Mouse (Mus musculus) heart, adult 8-10 months (tissue): ENCODE measurements around the gene Panx2. TPM values are rescaled to one million over a fixed set of nuclear protein-coding genes. Genes with fewer than 3 reads are reported as not detected.

Experiments
- DNase-seq: peaks from one replicate; pipeline ENCODE4 v3.0.0; 2022; ENCODE audit warnings: low spot score
- total RNA-seq, 4 experiments: library from RNA; stranded (reverse); gene quantifications; 2 replicates each; pipeline ENCODE4 v1.2.4; 2022

The Panx2 gene
- total RNA-seq, 4 experiments from 2014 or later: 1.1 to 2.1 (median 1.7) TPM

DNA sequence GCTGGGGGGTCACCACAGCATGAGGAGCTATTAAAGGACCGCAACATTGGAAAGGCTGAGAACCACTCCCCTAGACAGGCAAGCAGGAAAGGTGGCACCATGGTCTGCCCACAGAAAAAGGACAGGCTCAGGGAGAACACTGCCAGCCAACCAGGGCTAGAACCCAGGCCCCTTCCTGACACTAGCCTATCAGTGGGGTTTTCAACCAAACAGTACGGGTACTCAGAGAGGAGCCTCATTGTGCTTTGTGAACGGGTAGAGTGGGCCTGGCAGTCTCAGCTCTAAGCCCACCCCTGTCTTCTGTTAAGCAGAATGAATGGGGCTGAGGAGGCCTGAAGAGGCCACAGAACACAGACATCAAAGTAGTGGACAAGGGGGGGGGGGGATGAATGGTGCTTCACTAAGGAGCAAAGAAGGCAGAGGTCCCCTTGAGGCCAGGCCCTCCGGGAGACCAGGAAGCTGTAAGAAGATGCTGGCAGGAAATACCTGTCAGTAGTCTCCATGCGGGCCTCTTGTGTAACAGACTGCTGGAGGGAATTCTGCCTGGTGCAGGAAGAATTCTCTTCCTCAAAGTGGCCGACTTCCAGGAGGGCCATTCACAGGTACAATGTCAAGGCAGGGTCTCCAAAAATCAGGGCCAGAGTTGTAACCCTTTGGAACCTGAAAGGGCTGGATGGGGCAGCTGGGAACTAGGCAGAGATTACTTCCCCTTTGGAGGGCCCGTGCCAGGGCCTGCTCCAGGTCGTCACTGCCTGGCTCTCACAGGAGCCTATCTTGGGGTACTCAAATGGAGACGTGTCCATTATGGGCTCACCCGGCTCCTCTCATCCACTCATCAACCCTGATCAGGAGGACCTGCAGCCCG, 15.3 kb downstream of the Panx2 start, which contains the start of gene Trabd:
Gene Trabd (plus strand): TSS at position 512 of the 865 bp plus-strand sequence.
- no peak for DNase-seq

GRCm38 (mm10) chr15:89075478-89076147, 16.1 kb downstream of the Panx2 start:
- DNase-seq: peak; percentile 86

GRCm38 (mm10) chr15:89076156-89076731, 16.7 kb downstream of the Panx2 start:
- DNase-seq: peak; percentile 35

DNA sequence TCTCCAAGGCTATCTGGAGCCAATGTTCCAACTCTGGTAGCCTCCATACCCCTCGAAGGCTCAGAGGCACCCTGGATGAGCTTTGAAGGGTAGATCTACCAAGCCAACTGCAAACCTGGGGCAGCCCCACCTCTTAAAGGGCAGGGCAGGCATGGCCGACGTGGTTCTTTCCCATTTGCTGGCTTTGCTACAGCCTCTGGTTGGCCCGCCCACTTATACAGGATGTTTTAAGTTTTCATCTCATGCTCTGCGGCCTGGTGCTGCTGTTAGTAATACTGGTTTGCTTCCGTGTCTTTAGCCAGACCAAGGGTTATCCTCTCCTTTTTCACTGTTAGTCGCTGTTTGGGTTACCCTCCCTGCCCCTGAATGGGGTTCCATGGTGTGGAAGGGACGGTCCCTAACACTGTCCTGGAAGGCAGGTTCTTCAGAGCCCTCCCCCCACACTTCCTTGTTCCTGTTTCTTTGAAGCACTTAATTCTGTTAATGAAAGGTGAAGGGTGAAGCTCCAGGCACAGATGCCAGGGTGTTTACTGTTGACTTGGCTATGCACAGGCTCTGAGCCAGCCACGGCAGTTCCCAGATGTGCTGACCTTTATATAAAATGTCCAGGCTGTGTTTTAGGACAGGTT, 18.8 kb downstream of the Panx2 start:
- peak; percentile 51 for DNase-seq

DNA sequence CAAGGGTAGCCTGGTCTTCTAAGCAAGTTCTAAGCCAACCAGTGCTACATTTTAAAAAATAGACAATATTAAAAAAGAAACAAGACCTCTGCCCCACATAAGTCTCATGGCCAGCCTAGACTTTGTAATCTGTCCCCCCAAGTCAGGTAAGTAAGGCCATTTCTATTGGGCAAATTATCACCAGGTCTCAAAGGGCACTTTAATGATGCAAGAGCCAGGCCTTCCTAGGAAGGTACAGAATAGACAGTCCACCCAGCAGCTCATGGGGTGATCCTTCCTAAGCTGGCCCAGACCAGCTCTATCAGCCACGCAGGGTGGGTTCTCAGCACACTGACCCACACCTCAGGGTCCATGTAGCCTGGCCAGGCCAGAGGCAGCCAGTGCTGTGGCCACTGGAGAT, 24.4 kb downstream of the Panx2 start:
- no peak for DNase-seq

DNA sequence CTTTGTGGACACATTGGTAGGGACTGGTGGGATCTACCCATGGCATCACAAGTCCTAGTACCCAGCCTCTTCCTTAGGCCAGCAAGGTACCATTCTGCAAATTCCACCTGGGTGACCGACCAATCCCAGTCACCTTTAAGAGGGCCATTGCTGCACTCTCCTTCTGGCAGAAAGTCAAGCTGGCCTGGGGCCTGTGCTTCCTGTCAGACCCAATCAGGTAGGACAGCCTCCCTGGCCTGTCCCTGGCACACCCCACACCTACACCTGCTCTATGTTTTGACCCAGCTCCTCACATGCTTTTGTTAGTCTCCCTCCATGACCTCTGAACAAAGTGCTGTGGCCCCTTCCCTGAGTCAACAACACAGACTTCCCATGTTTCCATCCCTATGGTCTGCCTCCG, 25.3 kb downstream of the Panx2 start:
- DNase-seq: no peak

DNA sequence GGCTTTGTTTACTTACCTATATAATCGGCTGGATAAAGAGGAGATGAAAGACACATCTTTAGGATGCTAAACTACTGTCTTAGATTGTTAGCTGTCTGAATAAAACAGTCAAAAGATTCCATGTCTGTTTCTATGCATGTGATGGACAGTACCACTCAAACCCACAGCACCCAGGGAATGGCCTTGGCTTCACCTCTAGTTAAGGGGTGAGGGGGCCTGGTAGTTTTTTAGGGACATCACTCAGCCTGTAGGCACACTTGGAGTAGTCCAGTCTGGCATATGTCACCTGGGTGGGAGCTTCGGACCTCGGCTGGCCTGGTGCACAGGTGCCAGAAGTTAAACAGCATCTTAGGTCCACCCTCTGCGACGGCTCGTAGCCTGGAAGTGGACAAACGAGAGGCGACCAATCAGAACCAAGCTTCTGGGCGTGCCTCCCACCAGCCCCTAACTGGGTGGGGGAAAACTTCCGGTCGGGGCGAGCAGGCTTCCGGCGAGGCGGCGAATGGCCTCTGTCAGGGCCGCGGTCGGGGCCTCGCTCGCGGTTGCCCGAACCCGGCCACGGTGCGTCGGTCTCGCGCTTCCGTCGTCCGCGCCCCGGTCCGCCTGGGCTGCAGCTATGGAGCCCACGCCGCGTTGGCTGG, 29.2 kb downstream of the Panx2 start, which contains the start of gene Selenoo:
Gene Selenoo (plus strand): TSS at position 478 of the 641 bp plus-strand sequence.
- peak; percentile 93 for DNase-seq

DNA sequence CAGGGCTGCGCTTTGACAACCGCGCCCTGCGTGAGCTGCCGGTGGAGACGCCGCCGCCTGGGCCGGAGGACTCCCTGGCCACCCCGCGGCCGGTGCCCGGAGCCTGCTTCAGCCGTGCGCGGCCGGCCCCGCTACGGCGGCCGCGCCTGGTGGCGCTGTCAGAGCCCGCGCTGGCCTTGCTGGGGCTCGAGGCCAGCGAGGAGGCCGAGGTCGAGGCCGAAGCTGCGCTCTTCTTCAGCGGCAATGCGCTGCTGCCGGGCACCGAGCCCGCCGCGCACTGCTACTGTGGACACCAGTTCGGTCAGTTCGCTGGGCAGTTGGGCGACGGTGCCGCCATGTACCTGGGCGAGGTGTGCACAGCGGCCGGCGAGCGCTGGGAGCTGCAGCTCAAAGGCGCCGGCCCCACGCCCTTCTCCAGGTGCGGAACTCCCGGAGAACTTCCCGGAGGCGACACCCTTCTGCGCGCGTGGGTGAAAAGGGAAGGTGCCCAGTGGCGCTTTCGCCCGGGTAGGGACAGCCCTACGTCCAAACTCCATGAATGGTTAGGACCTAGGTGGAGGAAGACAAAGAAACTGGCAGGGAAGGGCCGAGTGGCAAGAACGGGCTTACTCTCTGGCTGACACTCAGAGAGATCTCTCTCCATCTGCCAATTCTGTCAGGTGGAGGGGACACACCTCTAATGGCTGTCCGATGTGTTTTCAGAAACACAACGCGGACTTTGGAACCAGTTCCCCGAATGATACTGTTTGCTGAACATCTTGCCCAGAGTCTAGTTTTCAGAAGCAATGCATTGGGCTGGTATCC, 29.9 kb downstream of the Panx2 start:
- no peak for DNase-seq

GRCm38 (mm10) chr15:89090662-89091061, 31.1 kb downstream of the Panx2 start:
- no peak for DNase-seq

DNA sequence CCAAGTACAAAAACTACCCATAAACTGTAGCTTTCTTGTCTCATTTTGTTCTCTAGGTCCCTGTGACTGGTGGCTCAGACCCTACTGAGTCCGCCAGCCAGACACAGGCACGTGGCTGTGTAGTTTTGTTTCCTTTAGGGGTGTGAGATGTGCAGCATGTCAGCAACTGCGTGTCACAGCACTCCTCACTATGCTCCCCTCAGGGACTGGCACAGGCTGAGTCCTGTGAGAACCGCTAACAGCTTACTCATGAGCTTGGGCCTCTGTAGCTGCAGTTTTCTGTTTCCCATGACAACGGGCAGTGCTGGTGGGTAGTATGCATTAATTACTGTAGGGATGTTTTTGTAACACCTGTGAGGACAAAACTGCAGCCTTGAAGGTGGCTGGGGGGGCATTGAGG, 32.6 kb downstream of the Panx2 start:
- no peak for DNase-seq

- DNase-seq: no peak
Measured at GRCm38 (mm10) chr15:89097450-89097849, 37.9 kb downstream of the Panx2 start.

DNA sequence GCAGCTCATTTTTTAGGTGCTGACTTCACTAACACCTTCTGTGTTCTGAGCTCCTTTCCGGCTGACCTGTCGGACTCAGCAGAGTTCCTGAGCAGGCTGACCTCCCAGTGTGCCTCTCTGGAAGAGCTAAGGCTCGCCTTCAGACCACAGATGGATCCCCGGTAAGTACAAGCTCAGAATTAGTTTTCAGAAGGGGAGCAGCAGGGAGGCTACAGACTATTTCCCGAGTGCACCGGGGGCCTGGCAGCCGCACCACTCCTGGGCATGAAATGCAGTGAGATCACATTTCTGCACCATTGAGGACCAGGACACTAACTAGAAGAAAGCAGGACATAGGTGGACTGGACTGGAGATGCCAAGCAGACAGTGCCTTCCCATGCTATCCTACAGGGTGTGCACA, 39.1 kb downstream of the Panx2 start:
- no peak for DNase-seq

DNA sequence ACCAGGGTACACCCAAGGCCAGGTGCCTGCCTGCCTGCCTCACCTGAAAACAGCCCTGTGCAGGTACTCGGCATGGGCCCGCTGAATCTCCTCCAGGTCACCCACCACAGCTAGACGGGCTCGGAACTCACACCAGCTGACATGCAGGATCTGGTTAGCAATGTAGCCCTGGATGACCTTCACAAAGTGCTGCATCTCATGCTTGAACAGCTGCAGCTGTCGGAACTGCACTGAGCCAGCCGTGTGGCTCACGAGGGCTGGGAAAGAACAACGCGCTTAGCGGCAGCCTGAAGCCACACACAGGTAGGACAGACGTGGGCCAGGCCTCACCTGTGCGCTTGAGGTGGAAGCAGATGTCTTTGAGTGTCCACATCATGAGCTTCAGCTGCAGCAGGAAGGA, 41.3 kb downstream of the Panx2 start:
- no peak for DNase-seq

GRCm38 (mm10) chr15:89102646-89103045, 43.1 kb downstream of the Panx2 start:
- DNase-seq: no peak

DNA sequence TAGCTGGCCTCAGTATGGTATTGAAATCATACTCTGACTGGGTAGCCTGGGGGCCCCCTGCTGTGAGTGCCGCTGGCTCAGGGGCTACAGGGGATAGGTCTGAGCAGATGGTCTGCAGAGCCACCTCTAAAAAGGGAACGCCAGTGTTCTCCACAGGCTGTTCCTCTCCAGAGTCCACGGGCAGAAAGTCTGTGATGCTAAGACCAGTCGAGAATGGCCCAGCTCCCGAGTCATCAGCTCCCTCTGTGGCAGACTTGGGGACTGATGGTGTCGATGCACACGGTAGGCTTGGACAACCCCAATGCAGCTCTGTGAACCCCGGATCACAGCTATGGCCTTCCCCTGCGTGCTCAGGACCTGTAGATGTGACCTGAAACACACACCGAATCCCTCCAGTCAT, 44.4 kb downstream of the Panx2 start:
- no peak for DNase-seq

DNA sequence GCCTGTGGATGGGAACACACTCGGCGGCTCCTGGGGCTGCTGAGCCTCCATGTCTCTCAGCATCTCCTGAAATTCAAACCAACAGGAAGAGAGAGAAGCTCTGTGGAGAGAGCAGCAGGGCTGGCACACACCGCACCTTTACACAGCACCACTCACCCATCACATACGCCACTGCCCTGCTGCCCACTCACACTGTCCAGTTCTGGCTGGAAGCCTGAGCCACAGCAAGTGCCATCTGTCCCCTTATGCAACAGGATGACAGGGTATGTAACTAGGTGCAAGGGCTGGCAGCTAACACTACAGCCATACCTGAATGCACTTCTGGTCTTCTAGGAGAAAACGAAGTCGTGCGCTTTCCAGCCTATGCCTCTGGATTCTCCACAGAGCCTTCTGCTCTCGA, 44.9 kb downstream of the Panx2 start:
- no peak for DNase-seq

DNA sequence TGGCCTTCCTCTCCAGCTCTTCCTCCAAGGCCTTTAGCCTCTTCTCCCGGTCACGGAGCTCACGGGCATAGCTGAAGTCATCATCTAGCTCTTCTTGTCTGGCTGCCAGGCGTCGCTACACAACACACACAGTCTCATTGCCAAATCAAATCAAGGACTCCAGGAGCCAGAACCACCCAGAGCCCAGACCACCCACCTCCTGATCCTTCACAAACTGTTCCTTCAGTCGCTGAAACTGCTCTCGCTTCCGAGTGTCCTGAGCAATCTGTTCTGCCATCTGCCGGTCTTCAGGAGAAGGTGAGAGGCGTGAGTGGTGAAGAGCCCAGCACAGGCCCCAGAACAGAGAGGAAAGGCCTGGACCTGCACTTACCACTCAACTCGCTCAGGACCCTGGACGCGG, 46.5 kb downstream of the Panx2 start:
- no peak for DNase-seq

GRCm38 (mm10) chr15:89106976-89107375, 47.4 kb downstream of the Panx2 start:
- no peak for DNase-seq

- no peak for DNase-seq
Measured at GRCm38 (mm10) chr15:89110147-89110546, 50.6 kb downstream of the Panx2 start.

DNA sequence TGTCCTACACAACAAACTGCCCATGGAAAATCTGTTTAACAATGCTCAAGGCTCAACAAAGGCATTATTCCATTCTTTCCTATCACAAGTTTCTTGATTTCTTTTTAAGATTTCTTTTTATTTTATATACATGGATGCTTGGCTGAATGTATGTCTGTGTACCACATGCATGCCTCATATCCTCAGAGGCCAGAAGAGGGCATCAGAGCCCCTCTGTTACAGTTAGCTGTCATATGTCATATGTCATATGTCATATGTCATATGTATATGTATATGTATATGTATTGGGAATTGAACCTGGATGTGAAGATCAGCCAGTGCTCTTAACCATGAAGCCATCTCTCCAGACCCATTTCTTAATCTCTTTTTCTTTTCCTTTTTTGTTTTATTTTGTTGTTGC, 58.5 kb downstream of the Panx2 start:
- no peak for DNase-seq
